Mouse (Mus musculus) gastrocnemius, postnatal 10 days (tissue): Measurements from ENCODE around the gene Meis2. TPM values are rescaled to one million over a fixed set of nuclear protein-coding genes. Genes with fewer than 3 reads are reported as not detected.

Source experiments
- DNase-seq: peaks from one replicate; pipeline ENCODE4 v3.0.0; 2021; ENCODE audit warnings: mixed read lengths
- total RNA-seq, 2 experiments: library from RNA; stranded (reverse); gene quantifications; 2 replicates each; pipeline ENCODE4 v1.2.3; 2021

Gene Meis2
- total RNA-seq, 2 experiments from 2014 or later, result 4.0 to 5.2 TPM

GRCm38 (mm10) chr2:116000514-116000913, 65.1 kb downstream of the Meis2 start:
- no peak for DNase-seq

- no peak for DNase-seq
These were observed 66.8 kb downstream of the Meis2 start for GRCm38 (mm10) chr2:115998802-115999201.

- no peak for DNase-seq
These were observed 69.2 kb downstream of the Meis2 start for GRCm38 (mm10) chr2:115996438-115996837.

- no peak for DNase-seq
These were observed 71.8 kb downstream of the Meis2 start for GRCm38 (mm10) chr2:115993877-115994276.

GRCm38 (mm10) chr2:115989249-115989648, 76.4 kb downstream of the Meis2 start:
- no peak for DNase-seq

- DNase-seq, result no peak
These were observed 77.2 kb downstream of the Meis2 start for GRCm38 (mm10) chr2:115988448-115988847.

GRCm38 (mm10) chr2:115984952-115985351, 80.7 kb downstream of the Meis2 start:
- DNase-seq, result no peak

GRCm38 (mm10) chr2:115984487-115984886, 81.2 kb downstream of the Meis2 start:
- DNase-seq, result no peak

GRCm38 (mm10) chr2:115980490-115980889, 85.1 kb downstream of the Meis2 start:
- no peak for DNase-seq

- no peak for DNase-seq
These were observed 85.8 kb downstream of the Meis2 start for GRCm38 (mm10) chr2:115979683-115980476.

- no peak for DNase-seq
These were observed 87.0 kb downstream of the Meis2 start for GRCm38 (mm10) chr2:115978666-115979065.

- no peak for DNase-seq
These were observed 94.3 kb downstream of the Meis2 start for GRCm38 (mm10) chr2:115971296-115971805.

GRCm38 (mm10) chr2:115970091-115970820, 95.4 kb downstream of the Meis2 start:
- no peak for DNase-seq

- DNase-seq, result no peak
These were observed 96.4 kb downstream of the Meis2 start for GRCm38 (mm10) chr2:115969201-115969600.

- no peak for DNase-seq
These were observed 100.7 kb downstream of the Meis2 start for GRCm38 (mm10) chr2:115964911-115965310.

- DNase-seq, result no peak
These were observed 102.3 kb downstream of the Meis2 start for GRCm38 (mm10) chr2:115963293-115963835.

- DNase-seq, result no peak
These were observed 102.9 kb downstream of the Meis2 start for GRCm38 (mm10) chr2:115962728-115963127.

GRCm38 (mm10) chr2:115962113-115962512, 103.5 kb downstream of the Meis2 start:
- no peak for DNase-seq

- DNase-seq, result no peak
These were observed 105.0 kb downstream of the Meis2 start for GRCm38 (mm10) chr2:115960615-115961014.

- DNase-seq, result no peak
These were observed 108.9 kb downstream of the Meis2 start for GRCm38 (mm10) chr2:115956786-115957185.

- DNase-seq, result no peak
These were observed 115.0 kb downstream of the Meis2 start for GRCm38 (mm10) chr2:115950645-115951044.

GRCm38 (mm10) chr2:115948630-115949426, 116.8 kb downstream of the Meis2 start:
- no peak for DNase-seq
